Mouse (Mus musculus): ENCODE measurements at regions not wholly inside any gene's neighbourhood (a gene's known extent, or its start where the extent isn't known, plus 50 kb on each side); places are given as distances from the start of the nearest gene placed in this dataset.
"Not testable (repeated sequence)": the region's sequence is repeated elsewhere in the genome, so short reads cannot be mapped to it uniquely, and the experiment has no call there.

- no peak for DNase-seq (ENCODE audit: low read depth, low spot score)
Observed at GRCm38 (mm10) chr2:160507371-160507770, 138.3 kb upstream of the Top1 start.

GRCm38 (mm10) chr2:160507816-160508564 is 137.7 kb upstream of the Top1 start:
- DNase-seq (ENCODE audit: low read depth, low spot score): peak; percentile 66

- DNase-seq (ENCODE audit: low read depth, low spot score): no peak
Observed at GRCm38 (mm10) chr2:160510159-160510558, 135.5 kb upstream of the Top1 start.

DNA sequence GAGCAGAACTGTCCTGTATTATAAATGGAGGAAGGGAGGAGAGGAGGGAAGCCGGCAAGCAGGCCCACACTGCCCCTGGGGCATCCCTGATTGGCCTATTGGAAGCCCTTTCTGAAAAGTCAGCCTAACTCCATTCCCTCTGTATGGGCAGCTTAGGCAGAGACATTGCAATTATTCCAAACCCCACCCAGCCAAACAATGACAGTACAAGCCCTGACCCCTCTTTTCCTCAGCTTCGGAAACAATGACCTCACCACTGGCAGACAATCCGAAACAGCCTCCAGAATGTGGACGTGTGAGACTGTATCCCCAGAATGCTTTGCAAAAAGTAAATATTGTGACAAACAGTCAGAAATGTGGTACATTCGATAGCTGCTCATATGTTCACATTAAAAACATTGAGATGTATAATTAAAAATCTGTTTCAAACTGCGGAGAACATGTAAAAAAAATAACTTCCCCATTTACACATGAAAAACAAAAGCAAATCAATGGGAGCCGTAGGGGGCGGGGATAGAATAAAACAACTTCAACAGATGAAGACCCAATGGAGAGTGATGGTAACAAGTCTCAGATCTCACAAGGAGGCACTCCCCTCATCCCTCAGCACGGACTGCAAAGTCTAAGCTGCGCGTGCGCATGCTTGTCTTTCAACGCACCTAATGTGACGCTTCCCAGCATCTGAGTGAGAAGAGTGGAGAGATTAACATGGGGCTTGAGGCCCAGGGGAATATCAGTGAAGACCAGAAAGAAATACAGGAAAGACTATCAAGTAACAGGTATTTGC is 134.9 kb upstream of the Top1 start:
- no peak for DNase-seq (ENCODE audit: low read depth, low spot score)

DNA sequence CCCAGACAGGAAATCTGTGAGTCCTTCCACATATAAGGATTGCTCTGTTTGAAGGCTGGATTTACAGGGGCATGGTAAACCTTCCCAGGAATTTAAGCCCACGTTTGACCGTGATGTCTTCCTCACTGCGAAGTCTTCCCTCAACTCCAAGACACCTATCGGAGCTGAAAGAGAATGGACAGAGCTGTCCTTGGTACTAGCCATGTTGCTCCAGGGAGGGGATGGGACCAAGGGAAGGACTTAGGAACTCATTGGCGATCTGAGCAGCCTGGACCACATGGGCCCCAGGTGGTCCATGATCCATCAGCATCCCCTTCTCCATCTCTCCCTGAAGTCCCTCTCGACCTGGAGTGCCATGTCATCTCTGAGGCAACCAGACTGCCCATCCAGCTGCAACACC is 130.1 kb upstream of the Top1 start:
- no peak for DNase-seq (ENCODE audit: low read depth, low spot score)

DNA sequence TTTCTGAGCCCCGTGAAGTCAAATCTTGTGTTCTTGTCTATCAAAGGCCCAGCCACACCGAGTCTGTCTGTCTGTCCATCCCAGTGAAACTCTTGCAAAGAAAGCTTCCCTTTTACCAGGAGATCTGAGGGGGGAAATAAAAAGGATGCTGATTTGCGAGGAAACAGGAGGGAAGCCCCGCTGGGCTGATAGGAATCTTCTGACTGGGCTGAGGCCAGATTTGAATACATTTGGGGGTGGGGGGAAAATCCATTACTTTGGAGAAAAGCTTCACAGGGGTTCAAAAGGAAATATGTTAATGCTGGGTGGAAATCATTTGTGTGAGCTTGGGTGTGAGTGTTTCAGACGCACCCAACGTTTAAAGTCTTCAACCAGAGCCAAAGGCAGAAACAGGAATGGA is 129.2 kb upstream of the Top1 start:
- no peak for DNase-seq (ENCODE audit: low read depth, low spot score)

DNA sequence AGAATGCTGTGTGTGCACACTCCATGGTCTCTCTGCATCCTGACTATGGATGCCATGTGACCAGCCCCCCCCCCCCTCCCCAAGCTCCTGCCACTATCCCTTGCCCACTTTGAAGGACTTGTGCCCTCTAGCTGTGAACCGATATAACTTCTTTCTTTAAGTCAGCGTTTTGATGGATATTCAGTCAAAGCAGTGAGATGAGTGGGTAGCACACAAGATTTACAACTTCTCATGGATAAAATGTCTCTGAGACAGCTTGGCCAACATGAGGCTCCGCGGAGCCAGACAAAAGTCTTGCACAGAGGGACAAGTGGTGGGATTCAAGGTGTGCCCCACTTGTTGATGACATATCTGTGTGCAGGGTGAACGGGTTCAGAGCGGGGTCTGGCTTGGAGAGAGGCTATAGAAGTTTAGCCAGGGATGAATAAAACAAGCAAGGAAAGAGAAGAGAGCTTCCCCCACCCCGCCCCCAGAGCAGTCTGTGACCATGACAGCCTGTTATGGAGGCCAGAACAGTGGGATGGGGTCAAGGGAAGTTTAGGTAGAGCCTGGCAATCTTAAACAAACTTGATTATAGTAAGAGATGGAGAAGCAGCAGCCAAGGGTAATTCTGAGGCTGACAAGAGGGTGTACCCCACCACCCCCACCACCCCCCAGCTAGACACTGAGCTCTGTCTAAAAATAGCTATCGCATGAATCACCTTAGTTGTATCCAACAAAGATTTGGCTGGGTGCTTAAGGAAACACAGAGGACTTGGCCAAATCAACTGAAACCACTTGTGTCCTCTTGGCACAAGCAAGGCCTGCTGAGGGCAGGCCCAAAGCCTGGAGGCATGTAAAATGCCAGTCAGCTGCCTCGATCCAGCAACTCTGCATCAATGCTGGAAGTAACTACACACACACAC is 120.1 kb upstream of the Top1 start:
- DNase-seq (ENCODE audit: low read depth, low spot score): no peak

DNA sequence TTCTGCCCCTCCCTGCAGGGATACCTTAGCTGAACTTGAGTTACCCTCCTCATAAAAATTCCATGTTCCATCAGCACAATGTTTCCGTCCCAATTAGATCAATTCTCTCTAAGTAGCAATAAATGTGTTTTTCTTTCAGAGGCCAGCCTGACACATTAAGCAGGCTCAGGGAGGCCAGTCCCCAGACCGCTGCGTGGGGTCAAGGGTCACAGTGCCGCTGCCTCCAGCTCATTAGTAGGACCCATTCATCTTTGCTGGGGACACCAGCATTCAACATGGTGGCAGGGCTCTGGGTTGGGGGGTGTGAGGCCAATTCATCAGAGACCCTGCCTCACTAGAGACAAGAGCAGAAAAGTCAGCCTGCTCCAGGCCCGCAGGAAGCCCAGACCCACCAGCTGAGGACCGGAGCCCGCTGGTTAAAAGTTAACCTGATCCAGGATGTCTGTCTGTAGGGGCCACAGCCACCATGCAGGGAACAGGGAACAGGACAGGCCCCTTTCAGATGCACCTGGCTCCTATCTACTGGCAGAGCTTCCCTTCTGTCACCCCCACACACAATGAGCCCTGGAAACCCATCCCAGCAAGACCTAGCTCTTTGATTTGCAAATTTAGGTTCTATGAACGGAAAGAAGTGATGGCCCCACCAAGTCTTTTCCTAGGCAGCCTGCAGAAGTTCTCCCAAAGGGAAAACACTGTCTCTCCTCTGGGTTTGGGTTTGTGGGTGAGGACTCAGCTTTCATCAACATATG is 119.1 kb upstream of the Top1 start:
- peak; percentile 72 for DNase-seq (ENCODE audit: low read depth, low spot score)

GRCm38 (mm10) chr2:160529306-160529705 is 116.4 kb upstream of the Top1 start:
- no peak for DNase-seq (ENCODE audit: low read depth, low spot score)

DNA sequence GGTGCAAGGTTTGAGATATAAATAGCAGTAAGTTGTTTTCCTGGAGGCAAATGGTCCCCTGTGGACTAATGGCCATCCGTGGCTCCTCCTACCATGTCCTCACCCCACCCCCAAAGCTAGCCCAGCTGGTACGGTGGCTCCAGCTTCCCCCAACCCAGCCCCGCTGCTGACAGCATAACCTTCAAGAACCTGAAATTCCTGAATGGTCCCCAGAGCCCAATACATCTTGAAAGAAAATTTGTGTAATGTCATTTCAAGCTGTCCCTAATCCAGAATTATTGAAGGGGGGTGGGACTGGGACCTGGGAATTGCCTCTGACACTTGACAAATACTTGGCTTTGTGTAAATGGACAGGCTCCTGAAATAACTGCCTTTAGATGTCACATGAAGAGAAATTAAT is 115.3 kb upstream of the Top1 start:
- peak; percentile 89 for DNase-seq (ENCODE audit: low read depth, low spot score)

DNA sequence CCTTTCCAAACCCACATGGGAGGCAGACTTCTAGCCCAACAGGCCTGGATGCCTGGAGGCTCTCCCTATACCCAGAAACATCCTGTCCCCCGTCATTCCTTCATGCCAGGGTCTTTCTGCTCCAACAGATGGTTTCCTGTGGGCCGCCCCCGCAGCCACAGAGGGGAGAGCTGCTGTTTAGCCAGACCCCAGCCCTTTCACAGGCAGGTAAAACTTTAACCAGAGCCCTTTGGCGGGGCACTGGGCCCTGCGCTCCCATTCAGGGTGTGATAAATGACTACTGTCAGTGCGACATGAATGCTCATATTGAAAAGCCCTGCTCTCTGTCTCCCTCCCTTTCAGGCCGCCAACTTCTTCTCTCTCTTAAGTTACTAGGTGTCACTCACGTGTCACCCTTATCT is 108.4 kb upstream of the Top1 start:
- DNase-seq (ENCODE audit: low read depth, low spot score): no peak

GRCm38 (mm10) chr2:160545527-160545926 is 100.2 kb upstream of the Top1 start:
- DNase-seq (ENCODE audit: low read depth, low spot score): peak; percentile 74

DNA sequence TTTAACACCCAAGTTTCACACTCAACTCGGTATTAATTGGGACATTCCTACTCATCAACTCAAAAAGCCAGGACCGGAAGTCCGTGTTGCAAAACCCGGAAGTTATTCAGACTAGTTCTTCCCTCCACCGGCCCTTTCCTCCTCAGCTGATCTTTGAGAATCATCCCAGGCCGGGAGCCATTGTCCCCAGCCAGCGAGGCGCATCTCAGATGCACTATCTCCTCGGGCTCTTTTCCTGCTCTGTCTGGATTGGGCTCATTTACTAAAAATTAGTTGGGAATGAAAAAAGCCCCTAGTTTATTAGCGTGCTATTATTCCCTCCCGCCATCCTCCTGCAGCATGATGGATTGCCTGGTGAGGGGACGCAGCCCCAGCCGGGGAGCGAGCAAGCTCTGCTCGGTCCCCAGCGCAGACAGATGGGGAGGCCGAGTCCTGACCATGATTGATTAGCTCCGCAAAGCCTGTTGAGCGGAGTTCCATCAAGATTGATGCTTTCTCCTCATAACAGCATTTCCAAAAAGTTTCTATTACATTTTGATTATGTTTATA is 93.5 kb upstream of the Top1 start:
- DNase-seq (ENCODE audit: low read depth, low spot score): no peak

DNA sequence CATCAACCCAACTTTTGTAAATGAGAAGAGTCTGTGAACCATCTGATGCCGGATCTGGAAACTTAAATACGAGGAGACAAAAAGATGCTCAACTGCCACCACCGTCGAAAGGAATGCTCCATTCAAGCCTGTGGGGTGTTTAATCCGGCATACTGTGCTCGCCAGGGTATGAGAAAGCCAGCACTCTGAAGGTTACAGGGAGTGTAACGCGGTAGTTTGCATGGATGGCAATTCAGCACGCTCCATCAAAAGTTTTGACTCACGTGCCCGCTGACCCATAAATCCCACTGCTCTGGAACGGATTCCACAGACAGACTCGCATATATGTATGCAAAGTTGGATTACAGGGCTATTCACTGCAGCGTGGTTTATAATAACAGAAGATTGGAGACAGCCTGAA is 84.0 kb upstream of the Top1 start:
- DNase-seq (ENCODE audit: low read depth, low spot score): peak; percentile 50

- DNase-seq (ENCODE audit: low read depth, low spot score): no peak
Observed at GRCm38 (mm10) chr2:160567813-160568212, 77.9 kb upstream of the Top1 start.

GRCm38 (mm10) chr2:160569496-160569895 is 76.2 kb upstream of the Top1 start:
- no peak for DNase-seq (ENCODE audit: low read depth, low spot score)

GRCm38 (mm10) chr2:160578384-160579320 is 67.0 kb upstream of the Top1 start:
- DNase-seq (ENCODE audit: low read depth, low spot score): peak; percentile 87

GRCm38 (mm10) chr2:160580250-160580649 is 65.4 kb upstream of the Top1 start:
- no peak for DNase-seq (ENCODE audit: low read depth, low spot score)

GRCm38 (mm10) chr2:160581029-160581428 is 64.7 kb upstream of the Top1 start:
- DNase-seq (ENCODE audit: low read depth, low spot score): peak; percentile 54

DNA sequence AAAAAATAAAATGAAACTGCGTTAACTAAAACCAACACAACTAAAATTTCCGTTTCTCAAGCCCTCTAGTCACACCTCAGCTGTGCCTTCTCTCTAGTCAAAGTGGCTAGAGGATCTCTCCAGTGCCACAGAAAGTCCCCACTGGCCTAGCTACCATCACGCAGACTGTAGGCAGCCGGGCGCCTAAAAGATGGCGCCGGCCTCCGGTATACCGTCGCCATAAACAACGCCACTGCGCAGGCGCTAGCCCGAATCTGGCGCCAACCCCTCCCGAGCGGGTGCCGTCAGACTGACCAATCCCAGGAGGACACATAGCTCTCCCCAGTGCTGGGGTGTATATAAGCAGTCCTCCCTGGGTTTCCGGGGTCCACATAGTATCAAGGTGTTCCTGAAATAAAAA is 62.7 kb upstream of the Top1 start:
- DNase-seq (ENCODE audit: low read depth, low spot score): not testable (repeated sequence)
